Mouse (Mus musculus): ENCODE data around the gene Myh11.

Gene Myh11

GRCm38 (mm10) chr16:14291223-14291622, at the start of gene Myh11:
Gene Myh11 (minus strand): TSS chr16:14291372.
- no peak for DNase-seq (ENCODE audit: low read depth, low spot score)

DNA sequence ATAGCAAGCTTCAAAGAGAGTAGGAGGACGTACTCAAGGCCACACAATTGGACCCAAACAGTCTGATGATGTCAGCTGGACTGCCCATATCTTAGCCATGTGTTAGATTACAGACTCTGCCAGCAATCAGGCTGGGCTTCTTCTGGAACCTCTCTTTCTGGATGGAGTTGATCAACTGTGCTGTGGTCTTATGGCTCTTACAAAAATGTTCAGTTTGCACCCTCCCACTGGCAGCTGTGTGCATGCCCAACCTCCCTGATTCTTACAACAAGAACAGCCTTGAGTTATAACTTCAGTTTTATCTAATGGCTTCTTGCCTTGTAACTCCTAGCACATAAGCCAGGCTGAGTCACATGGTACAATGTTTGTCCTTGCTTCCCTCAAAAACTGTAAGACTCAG, 37.0 kb upstream of the Myh11 start:
- no peak for DNase-seq (ENCODE audit: low read depth, low spot score)

DNA sequence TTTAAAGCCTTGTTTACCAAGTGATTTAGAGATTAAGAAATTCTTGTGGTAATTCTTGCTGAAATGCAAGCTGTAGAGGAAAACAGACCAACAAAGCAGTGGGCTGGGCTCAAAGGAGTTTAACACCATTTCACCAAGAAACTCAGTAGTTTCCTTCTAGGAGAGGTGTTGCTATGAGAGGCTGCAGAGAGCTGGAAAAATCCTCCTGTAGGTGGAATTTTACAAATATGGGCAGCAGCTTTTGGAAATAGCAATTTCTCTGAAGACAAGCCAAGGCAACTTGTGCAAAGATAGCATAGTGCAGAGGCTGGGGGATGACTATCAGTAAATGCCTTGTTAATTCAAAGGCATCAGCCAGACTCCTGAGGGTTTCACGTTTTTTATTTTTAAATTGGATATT, 29.3 kb upstream of the Myh11 start:
- no peak for DNase-seq (ENCODE audit: low read depth, low spot score)

GRCm38 (mm10) chr16:14319681-14320080, 28.5 kb upstream of the Myh11 start:
- no peak for DNase-seq (ENCODE audit: low read depth, low spot score)

DNA sequence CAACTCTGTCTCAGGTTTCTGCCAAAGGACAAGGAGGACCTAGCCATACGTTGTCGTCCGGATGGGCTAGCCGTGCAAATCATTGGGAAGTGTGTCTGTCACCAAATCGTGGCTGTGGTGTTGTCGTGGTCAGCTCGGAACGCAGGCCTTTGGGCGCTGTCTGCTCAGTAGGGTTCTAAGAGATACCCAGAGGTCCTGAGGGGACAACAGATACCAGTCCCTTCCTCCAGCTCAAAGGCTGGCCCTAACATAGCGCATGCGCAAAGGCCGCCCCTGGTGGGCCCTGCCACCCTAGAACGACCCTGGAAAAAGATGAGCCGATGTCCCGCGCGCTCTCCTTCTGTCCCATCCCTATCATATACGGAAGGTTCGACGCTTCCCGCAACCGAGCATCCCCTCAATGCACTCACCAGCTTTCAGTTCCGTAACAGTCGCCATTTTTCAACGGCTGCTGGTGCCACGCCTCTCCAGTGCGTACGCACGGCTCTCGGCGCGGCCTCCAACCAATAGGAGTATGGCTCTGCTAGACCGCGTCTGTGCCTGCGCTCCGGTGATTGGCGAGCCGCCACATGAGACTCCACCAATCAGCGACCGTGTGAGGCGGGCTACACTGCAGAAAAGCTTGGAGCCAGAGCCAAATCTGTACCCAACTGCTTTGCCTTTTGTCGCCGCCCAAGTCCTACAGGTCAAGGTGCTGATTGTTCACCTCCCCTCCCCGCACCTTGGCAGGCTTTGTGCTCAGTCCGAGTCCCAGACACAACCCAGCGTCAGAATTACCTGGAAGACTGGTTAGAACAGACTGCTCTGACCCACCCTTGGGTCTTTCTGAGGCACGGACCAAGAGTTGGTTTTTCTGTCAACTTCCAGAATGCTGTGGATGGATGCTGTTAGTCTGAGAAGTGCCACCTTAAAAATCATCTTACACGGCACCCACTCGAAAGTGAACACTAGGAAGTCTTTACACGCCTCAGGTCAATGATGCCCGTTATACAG, 26.0 kb upstream of the Myh11 start, which contains the start of gene Fopnl:
Gene Fopnl (minus strand): TSS at position 522 of the 993 bp plus-strand sequence.
- peak; percentile 93 for DNase-seq (ENCODE audit: low read depth, low spot score)

GRCm38 (mm10) chr16:14312914-14313313, 21.7 kb upstream of the Myh11 start:
- DNase-seq (ENCODE audit: low read depth, low spot score), result no peak

DNA sequence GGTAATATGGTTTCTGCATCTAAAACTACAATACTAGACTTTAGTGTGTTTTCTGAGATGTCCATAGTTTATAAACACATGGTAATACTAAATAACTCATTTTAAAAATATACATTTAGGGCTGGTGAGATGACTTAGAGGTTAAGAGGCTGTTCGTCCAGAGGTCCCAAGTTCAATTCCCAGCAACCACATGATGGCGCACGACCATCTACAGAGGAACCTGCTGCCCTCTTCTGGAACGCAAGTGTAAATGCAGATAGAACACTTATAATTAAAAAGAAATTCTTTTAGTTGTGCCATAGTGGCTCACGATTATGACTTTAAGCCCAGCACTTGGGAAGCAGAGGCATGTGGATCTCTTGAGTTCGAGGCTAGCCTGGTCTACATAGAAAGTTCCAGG, 20.2 kb upstream of the Myh11 start:
- no peak for DNase-seq (ENCODE audit: low read depth, low spot score)

GRCm38 (mm10) chr16:14309833-14310232, 18.7 kb upstream of the Myh11 start:
- no peak for DNase-seq (ENCODE audit: low read depth, low spot score)

- no peak for DNase-seq (ENCODE audit: low read depth, low spot score)
Observed at GRCm38 (mm10) chr16:14308245-14309073, 17.3 kb upstream of the Myh11 start.

DNA sequence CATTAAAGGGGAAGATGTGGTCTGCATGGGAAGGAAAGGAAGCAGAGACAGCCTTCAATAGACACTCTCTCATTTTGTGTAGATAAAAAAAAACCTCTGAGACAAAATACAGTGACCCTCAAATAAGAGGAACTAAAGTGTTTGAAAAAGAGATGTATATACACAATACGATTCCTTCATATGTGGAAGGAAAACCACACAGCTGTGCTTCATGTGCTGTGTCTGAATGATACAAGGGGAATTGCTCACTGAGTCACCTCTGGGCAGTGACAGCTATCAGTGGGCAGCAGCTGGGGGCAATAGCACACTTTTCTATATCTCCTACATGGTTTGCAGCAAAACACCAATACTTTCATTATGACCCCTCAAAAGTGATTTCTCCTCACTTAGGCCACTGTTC, 16.2 kb upstream of the Myh11 start:
- DNase-seq (ENCODE audit: low read depth, low spot score), result no peak

GRCm38 (mm10) chr16:14306451-14306850, 15.3 kb upstream of the Myh11 start:
- no peak for DNase-seq (ENCODE audit: low read depth, low spot score)

- no peak for DNase-seq (ENCODE audit: low read depth, low spot score)
Observed at GRCm38 (mm10) chr16:14304791-14305190, 13.6 kb upstream of the Myh11 start.

DNA sequence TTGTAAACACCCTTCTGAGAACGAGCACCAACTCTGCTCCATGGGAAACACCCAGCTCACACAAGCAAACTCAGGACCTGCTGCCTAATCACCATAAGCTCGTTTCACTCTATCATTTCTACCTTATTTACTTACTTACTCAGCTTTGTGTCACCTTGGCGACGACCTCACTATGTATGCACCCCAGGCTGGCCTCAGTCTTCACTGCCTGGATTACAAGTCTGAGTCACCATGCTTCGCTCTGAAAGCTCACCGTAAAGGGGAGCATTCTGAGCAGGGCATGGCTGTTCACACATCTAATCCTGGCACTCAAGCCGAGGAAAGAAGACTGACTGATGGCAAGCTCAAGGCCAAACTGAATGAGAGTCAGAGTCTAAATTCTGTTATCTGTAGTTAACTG, 12.5 kb upstream of the Myh11 start:
- DNase-seq (ENCODE audit: low read depth, low spot score), result no peak

- no peak for DNase-seq (ENCODE audit: low read depth, low spot score)
Observed at GRCm38 (mm10) chr16:14303148-14303547, 12.0 kb upstream of the Myh11 start.

- no peak for DNase-seq (ENCODE audit: low read depth, low spot score)
Observed at GRCm38 (mm10) chr16:14298461-14298860, 7.3 kb upstream of the Myh11 start.

DNA sequence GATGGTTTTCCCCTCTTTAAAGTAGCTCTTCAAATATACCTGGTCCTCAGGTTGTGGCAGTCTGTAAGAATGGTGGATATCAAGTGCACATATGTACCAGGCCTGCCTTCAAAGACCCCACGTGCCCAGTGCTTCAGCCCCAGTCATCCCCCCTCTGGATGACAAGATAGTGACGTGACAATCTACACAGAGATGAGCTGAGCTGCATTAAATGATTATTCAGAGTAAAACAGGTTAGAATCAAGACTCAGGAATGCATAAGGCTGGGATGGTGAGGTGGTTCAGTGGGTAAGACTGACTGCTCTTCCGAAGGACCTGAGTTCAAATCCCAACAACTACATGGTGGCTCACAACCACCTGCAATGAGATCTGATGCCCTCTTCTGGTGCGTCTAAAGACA, 6.6 kb upstream of the Myh11 start:
- DNase-seq (ENCODE audit: low read depth, low spot score), result no peak

DNA sequence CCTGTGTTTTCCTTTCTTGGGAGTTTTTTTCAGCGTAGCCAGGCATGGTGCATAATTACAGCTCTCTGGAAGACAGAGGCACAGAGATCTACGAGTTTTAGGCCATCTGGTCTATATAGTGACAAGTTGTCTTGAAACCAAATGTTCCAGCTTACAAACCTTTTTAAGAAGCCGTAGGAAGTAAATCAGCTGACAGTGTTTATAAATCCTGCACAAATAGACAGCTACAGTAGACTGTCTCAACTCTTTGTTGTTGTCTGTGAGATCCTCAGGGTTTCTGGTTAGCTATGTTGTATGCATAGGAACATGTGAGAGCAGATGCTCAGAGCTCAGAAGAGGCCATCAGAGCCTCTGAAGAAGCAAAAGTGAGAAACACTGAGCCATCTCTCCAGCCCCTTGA, 6.0 kb upstream of the Myh11 start:
- no peak for DNase-seq (ENCODE audit: low read depth, low spot score)

GRCm38 (mm10) chr16:14296544-14297124, 5.5 kb upstream of the Myh11 start:
- DNase-seq (ENCODE audit: low read depth, low spot score), result no peak

GRCm38 (mm10) chr16:14295291-14295690, 4.1 kb upstream of the Myh11 start:
- DNase-seq (ENCODE audit: low read depth, low spot score), result no peak

- no peak for DNase-seq (ENCODE audit: low read depth, low spot score)
Observed at GRCm38 (mm10) chr16:14292205-14293199, 1.3 kb upstream of the Myh11 start.

All from brain, embryonic 18.5 days (tissue).